Mouse (Mus musculus) kidney, postnatal 0 days (tissue): ENCODE measurements around the gene Zranb1. TPM values are rescaled to one million over a fixed set of nuclear protein-coding genes. Genes with fewer than 3 reads are reported as not detected.

Source experiments
- ATAC-seq: fragments of 200-750 bp; cut with Nextera tagmentation; replicated peaks from 2 replicates; pipeline ENCODE4 v1.8.0; 2017; ENCODE audit warnings: low read depth, moderate number of reproducible peaks, moderate TSS enrichment, moderate library complexity; ENCODE audit not compliant: low FRiP score
- DNase-seq: peaks from one replicate; pipeline ENCODE4 v3.0.0-alpha.2; 2016; ENCODE audit warnings: low spot score
- H3K27ac ChIP-seq: fragments of 300-500 bp; sonication (generic); 2 replicates; pipeline ENCODE4 v1.5.1; 2014; ENCODE audit warnings: mild to moderate bottlenecking
- H3K27me3 ChIP-seq: fragments of 300-500 bp; sonication (generic); 2 replicates; pipeline ENCODE4 v1.6.1; 2014; ENCODE audit warnings: low read length, mixed read lengths; ENCODE audit not compliant: insufficient read depth
- H3K36me3 ChIP-seq: fragments of 300-500 bp; sonication (generic); 2 replicates; pipeline ENCODE4 v1.6.1; 2014; ENCODE audit warnings: low read length, mixed read lengths; ENCODE audit not compliant: insufficient read depth
- H3K4me1 ChIP-seq: fragments of 300-500 bp; sonication (generic); replicated peaks from 2 replicates; pipeline ENCODE4 v1.6.1; 2014; ENCODE audit warnings: antibody characterized with exemption, low read length, mixed read lengths; ENCODE audit not compliant: insufficient read depth
- H3K4me2 ChIP-seq: fragments of 300-500 bp; sonication (generic); 2 replicates; pipeline ENCODE4 v1.6.1; 2014; ENCODE audit warnings: mild to moderate bottlenecking, low read length, moderate library complexity, mixed read lengths
- H3K4me3 ChIP-seq: fragments of 300-500 bp; sonication (generic); replicated peaks from 2 replicates; pipeline ENCODE4 v1.5.1; 2014; ENCODE audit warnings: low read depth, low read length
- H3K9ac ChIP-seq: fragments of 300-500 bp; sonication (generic); 2 replicates; pipeline ENCODE4 v1.6.1; 2014; ENCODE audit warnings: low read depth, low read length
- H3K9me3 ChIP-seq: fragments of 300-500 bp; sonication (generic); replicated peaks from 2 replicates; pipeline ENCODE4 v1.6.1; 2016; ENCODE audit warnings: low read length, inconsistent platforms, mixed read lengths
- CTCF ChIP-seq: IDR thresholded peaks from 2 replicates; pipeline ENCODE4 v1.5.1; 2016; ENCODE audit warnings: antibody characterized with exemption, low read depth, mild to moderate bottlenecking, moderate library complexity
- WGBS: fragments of 180-500 bp; shearing (Covaris S2); extraction: QIAGEN DNeasy Blood & Tissue Kit; methylation state at CpG from one replicate; pipeline ENCODE4 v1.1.7; 2014; 5-methylcytosine and 5-hydroxymethylcytosine counted together
- polyA plus RNA-seq: library from polyadenylated mRNA; unstranded; fragments of >200 nt; fragmentation: Nextera tagmentation; extraction: Ambion mirVana; gene quantifications from 2 replicates; pipeline ENCODE4 v1.2.1, GENCODE M21; 2015

The Zranb1 gene
- polyA plus RNA-seq, 1 experiment from 2014 or later: 15.3 TPM

GRCm38 (mm10) chr7:133010477-133010876 lies 79.5 kb downstream of the Zranb1 start:
- peaks cover 20% of the 10 kb centered on the region for H3K4me1 ChIP-seq
- DNase-seq (no peak), ATAC-seq (no peak)
- H3K9me3 ChIP-seq: no peaks in the 10 kb centered on the region
- 88% methylated on average over 3 of the region's 3 CpGs for WGBS
- no peak overlapping the region for H3K4me2 ChIP-seq
- H3K27me3 ChIP-seq: no peaks in the 10 kb centered on the region
- no peak overlapping the region for H3K4me3 ChIP-seq
- no peak overlapping the region for H3K9ac ChIP-seq
- H3K36me3 ChIP-seq: 0 out of 2 replicates have a peak, but pooled peaks cover 7% of the 10 kb centered on the region
- no peak for TF ChIP-seq CTCF
- no peak overlapping the region for H3K27ac ChIP-seq

- no peaks in the 10 kb centered on the region for H3K27me3 ChIP-seq
- H3K9me3 ChIP-seq: no peaks in the 10 kb centered on the region
- no peak overlapping the region for H3K4me3 ChIP-seq
- no peak overlapping the region for H3K27ac ChIP-seq
- H3K4me1 ChIP-seq: peaks cover 21% of the 10 kb centered on the region
- DNase-seq (no peak), ATAC-seq (no peak)
- no peak for TF ChIP-seq CTCF
- 37% methylated on average over 5 of the region's 5 CpGs for WGBS
- H3K9ac ChIP-seq: no peak overlapping the region
- H3K36me3 ChIP-seq: 0 out of 2 replicates have a peak, but pooled peaks cover 7% of the 10 kb centered on the region
- no peak overlapping the region for H3K4me2 ChIP-seq
Measured at GRCm38 (mm10) chr7:133011191-133011590, 80.2 kb downstream of the Zranb1 start.

GRCm38 (mm10) chr7:133011611-133012010 lies 80.7 kb downstream of the Zranb1 start:
- no peak for ATAC-seq
- TF ChIP-seq CTCF: no peak
- Histone ChIP-seq H3K9me3 (no peaks in the 10 kb centered on the region), H3K9ac (no peak overlapping the region), H3K36me3 (0 out of 2 replicates have a peak, but pooled peaks cover 7% of the 10 kb centered on the region), H3K27ac (no peak overlapping the region), H3K4me3 (no peak overlapping the region), H3K4me2 (no peak overlapping the region), H3K4me1 (peaks cover 21% of the 10 kb centered on the region), H3K27me3 (no peaks in the 10 kb centered on the region)
- no peak for DNase-seq
- 51% methylated on average over 4 of the region's 4 CpGs for WGBS

GRCm38 (mm10) chr7:133012637-133013366 lies 81.9 kb downstream of the Zranb1 start:
- Histone ChIP-seq H3K27ac (no peak overlapping the region), H3K9ac (no peak overlapping the region), H3K9me3 (no peaks in the 10 kb centered on the region), H3K27me3 (no peaks in the 10 kb centered on the region), H3K4me3 (no peak overlapping the region), H3K36me3 (0 out of 2 replicates have a peak, but pooled peaks cover 7% of the 10 kb centered on the region), H3K4me1 (peaks cover 21% of the 10 kb centered on the region), H3K4me2 (no peak overlapping the region)
- peak; percentile 30 for DNase-seq
- 47% methylated on average over 14 of the region's 14 CpGs for WGBS
- no peak for ATAC-seq
- TF ChIP-seq CTCF: no peak

- no peak overlapping the region for H3K4me2 ChIP-seq
- H3K4me1 ChIP-seq: peaks cover 18% of the 10 kb centered on the region
- H3K36me3 ChIP-seq: 0 out of 2 replicates have a peak, but pooled peaks cover 7% of the 10 kb centered on the region
- DNase-seq: no peak
- H3K27me3 ChIP-seq: no peaks in the 10 kb centered on the region
- TF ChIP-seq CTCF: no peak
- H3K9ac ChIP-seq: no peak overlapping the region
- no peak overlapping the region for H3K4me3 ChIP-seq
- 94% methylated on average over 10 of the region's 10 CpGs for WGBS
- H3K27ac ChIP-seq: no peak overlapping the region
- no peak; the same call in 1 of the 2 replicates for ATAC-seq
- no peaks in the 10 kb centered on the region for H3K9me3 ChIP-seq
Measured at GRCm38 (mm10) chr7:133013923-133014322, 83.0 kb downstream of the Zranb1 start.

DNA sequence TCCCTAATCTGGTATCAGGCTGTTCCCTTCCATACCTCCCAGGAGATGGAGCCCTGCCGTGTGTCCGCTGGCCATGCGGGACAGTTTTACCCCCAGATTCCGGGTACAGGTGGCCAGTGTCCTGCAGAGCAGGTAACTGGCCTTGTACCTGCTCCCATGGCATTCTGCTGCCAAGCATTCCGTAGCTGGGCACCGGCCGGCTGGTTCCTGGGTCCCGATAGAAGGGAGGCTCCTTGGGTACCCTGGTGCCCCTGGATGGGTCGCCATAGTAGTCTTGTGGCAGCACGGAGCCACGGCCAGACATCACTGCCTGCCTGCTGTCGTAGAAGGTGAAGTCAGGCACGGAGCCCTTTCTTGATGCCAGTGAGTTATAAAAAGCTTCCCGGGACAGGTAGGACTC lies 83.7 kb downstream of the Zranb1 start:
- no peak for TF ChIP-seq CTCF
- no peaks in the 10 kb centered on the region for H3K9me3 ChIP-seq
- ATAC-seq: no peak
- 88% methylated on average over 14 of the region's 14 CpGs for WGBS
- H3K36me3 ChIP-seq: 0 out of 2 replicates have a peak, but pooled peaks cover 6% of the 10 kb centered on the region
- H3K27me3 ChIP-seq: no peaks in the 10 kb centered on the region
- DNase-seq: no peak
- no peak overlapping the region for H3K4me3 ChIP-seq
- no peak overlapping the region for H3K9ac ChIP-seq
- H3K4me2 ChIP-seq: no peak overlapping the region
- H3K27ac ChIP-seq: no peak overlapping the region
- peaks cover 24% of the 10 kb centered on the region for H3K4me1 ChIP-seq
